7 mouse cellular contexts compared by ENCODE assay signal in genomic region chr4:46038591-46038891, GRCm38 (mm10). TPM values are rescaled to one million over a fixed set of nuclear protein-coding genes. Genes with fewer than 3 reads are reported as not detected.
DNase-seq lines count a peak whose midpoint lies in the region; ATAC-seq and TF ChIP-seq lines count a peak whose summit lies in the region.

No protein-coding gene starts in this region.

- peak overlapping the region; percentile 2; the same call in 1 of the 2 replicates for H3K9ac ChIP-seq in liver, adult 2 months (ENCODE audit: low read depth, low read length)
- peak overlapping the region; percentile 65; the same call in 1 of the 2 replicates for H3K9ac ChIP-seq in forebrain, embryonic 12.5 days
- H3K9ac ChIP-seq in liver, embryonic 11.5 days (ENCODE audit: low read depth, low read length) = peak overlapping the region; percentile 89

- intact Hi-C loops in gastrocnemius, postnatal 14 days (cut with DNase I; ENCODE audit: low total_unique reads) = loop anchor here (10.0 kb wide), 1 partner anchor 86 kb away; no protein-coding TSS in a partner anchor

- H3K9me3 ChIP-seq in forebrain, embryonic 12.5 days = no peaks in the 10 kb centered on the region
- H3K9me3 ChIP-seq in liver, embryonic 11.5 days (ENCODE audit: control insufficient read depth, low read length) = no peaks in the 10 kb centered on the region

- H3K27ac ChIP-seq in liver, adult 2 months (replicated peaks; ENCODE audit: insufficient read depth, low read depth, low read length) = no peak overlapping the region
- H3K27ac ChIP-seq in forebrain, embryonic 12.5 days = no peak overlapping the region
- 0 out of 2 replicates have a peak overlapping the region, but pooled peaks have one; percentile 97 for H3K27ac ChIP-seq in liver, embryonic 11.5 days (ENCODE audit: low read depth, low read length)
- H3K27ac ChIP-seq in small intestine, adult 2 months (ENCODE audit: insufficient read depth, low read depth, low read length) = no peak overlapping the region

- H3K4me3 ChIP-seq in liver, adult 2 months (ENCODE audit: insufficient read depth, low read depth, low read length) = peak overlapping the region; percentile 58; the same call in 1 of the 2 replicates
- H3K4me3 ChIP-seq in forebrain, embryonic 12.5 days (replicated peaks) = peak overlapping the region; percentile 53
- H3K4me3 ChIP-seq in liver, embryonic 11.5 days (ENCODE audit: low read depth, low read length) = peak overlapping the region; percentile 89
- H3K4me3 ChIP-seq in small intestine, adult 2 months (ENCODE audit: low read depth, low read length) = peak overlapping the region; percentile 60

- peak overlapping the region; percentile 91 for H3K4me2 ChIP-seq in forebrain, embryonic 12.5 days
- H3K4me2 ChIP-seq in liver, embryonic 11.5 days = peak overlapping the region; percentile 93

- peaks cover 6% of the 10 kb centered on the region for H3K27me3 ChIP-seq in liver, adult 2 months (ENCODE audit: control insufficient read depth, insufficient read depth, low read length)
- peaks cover 55% of the 10 kb centered on the region for H3K27me3 ChIP-seq in forebrain, embryonic 12.5 days
- H3K27me3 ChIP-seq in liver, embryonic 11.5 days (replicated peaks; ENCODE audit: control insufficient read depth, insufficient read depth, low read length) = peaks cover 27% of the 10 kb centered on the region
- peaks cover 15% of the 10 kb centered on the region for H3K27me3 ChIP-seq in small intestine, adult 2 months (ENCODE audit: control insufficient read depth, insufficient read depth, low read length)

- no peak for ATAC-seq in forebrain, embryonic 12.5 days (ENCODE audit: low FRiP score)
- ATAC-seq in liver, embryonic 11.5 days (replicated peaks; ENCODE audit: low FRiP score) = no peak

- no peak for TF ChIP-seq CTCF in liver, adult 2 months (IDR thresholded peaks at IDR 0.05; ENCODE audit: low read depth, low read length)
- no peak for TF ChIP-seq CTCF in small intestine, adult 2 months (IDR thresholded peaks at IDR 0.05; ENCODE audit: extremely low read depth, insufficient read length, insufficient replicate concordance, low read depth, low read length)

- peaks cover 4% of the 10 kb centered on the region; the same call in 1 of the 2 replicates for H3K36me3 ChIP-seq in liver, adult 2 months (ENCODE audit: control insufficient read depth, insufficient read depth, low read length)
- no peaks in the 10 kb centered on the region for H3K36me3 ChIP-seq in forebrain, embryonic 12.5 days (replicated peaks)
- no peaks in the 10 kb centered on the region for H3K36me3 ChIP-seq in liver, embryonic 11.5 days (ENCODE audit: control insufficient read depth, insufficient read depth, low read length)
- H3K36me3 ChIP-seq in small intestine, adult 2 months (ENCODE audit: control insufficient read depth, insufficient read depth, low read length) = peaks cover 3% of the 10 kb centered on the region; the same call in 1 of the 2 replicates

- no peak for DNase-seq in liver, adult 2 months (ENCODE audit: extremely low read depth, low read depth, low spot score)
- DNase-seq in liver = no peak
- no peak for DNase-seq in liver, embryonic 11.5 days (ENCODE audit: low spot score)
- no peak for DNase-seq in right cerebral cortex, postnatal 14 days
- DNase-seq in gastrocnemius, postnatal 14 days = no peak

- WGBS in liver, adult 2 months = 7% methylated on average over 12 of the region's 12 CpGs
- 11% methylated on average over 12 of the region's 12 CpGs for WGBS in forebrain, embryonic 12.5 days
- WGBS in liver, embryonic 11.5 days = 15% methylated on average over 12 of the region's 12 CpGs
- 3% methylated on average over 12 of the region's 12 CpGs for WGBS in small intestine, adult 2 months

- H3K79me2 ChIP-seq in liver, adult 2 months (ENCODE audit: control insufficient read depth, insufficient read depth, low read length) = no peaks in the 10 kb centered on the region

- peaks cover 3% of the 10 kb centered on the region; the same call in 1 of the 2 replicates for H3K4me1 ChIP-seq in liver, adult 2 months (ENCODE audit: control insufficient read depth, insufficient read depth, low read length)
- H3K4me1 ChIP-seq in forebrain, embryonic 12.5 days = peaks cover 33% of the 10 kb centered on the region
- peaks cover 27% of the 10 kb centered on the region for H3K4me1 ChIP-seq in liver, embryonic 11.5 days (replicated peaks; ENCODE audit: control insufficient read depth, insufficient read depth, low read length)
- peaks cover 4% of the 10 kb centered on the region; the same call in 1 of the 2 replicates for H3K4me1 ChIP-seq in small intestine, adult 2 months (ENCODE audit: control insufficient read depth, insufficient read depth, insufficient read length, low read length)

- TF ChIP-seq POLR2A in liver, adult 2 months (IDR thresholded peaks at IDR 0.05; ENCODE audit: extremely low read depth, insufficient read depth, low read length) = no peak
- no peak for TF ChIP-seq POLR2A in small intestine, adult 2 months (IDR thresholded peaks at IDR 0.05; ENCODE audit: low read depth, low read length)

RNA-seq across cellular contexts. Expression of gene Tmod1, which starts 0.2 kb away (rescaled TPM):
- total RNA-seq in liver, adult 2 months (2014; rRNA removed) = 0.09 TPM in 1 of 2 replicates, not detected in the other
- 0.07 TPM in 1 of 2 replicates, not detected in the other for polyA plus RNA-seq in liver, adult 2 months (2012; rRNA removed)
- 0.67 and 1.1 TPM in 2 replicates for polyA plus RNA-seq in forebrain, embryonic 12.5 days (2016; fragmentation: Nextera tagmentation; extraction: Ambion mirVana)
- polyA plus RNA-seq in liver, embryonic 11.5 days (2014; fragmentation: Nextera tagmentation; extraction: Ambion mirVana) = 27.1 and 28.6 TPM in 2 replicates
- 0.67 and 1.2 TPM in 2 replicates for polyA plus RNA-seq in small intestine, adult 2 months (2012; rRNA removed)
- total RNA-seq in gastrocnemius, postnatal 14 days (2021) = 100 to 1,000 TPM; 228 TPM

Comparison
In these comparisons a context has a peak if more than half of its experiments do, and no peak if none do; other contexts are left out.
1. RNA of gene Tmod1, which starts 0.2 kb away (polyA plus RNA-seq): 27.1 to 28.6 TPM in liver, embryonic 11.5 days; 0.67 to 1.1 TPM in forebrain, embryonic 12.5 days, 0.67 to 1.2 TPM in small intestine, adult 2 months and 0.07 TPM in liver, adult 2 months; every median in the first group is over 10 times any median in the second.
2. H3K9ac ChIP-seq: peak in every context shown above with its lines; median percentile 89 in liver, embryonic 11.5 days; 65 in forebrain, embryonic 12.5 days; 2 in liver, adult 2 months.
3. Peak in every context shown above with its lines, with median percentiles within 50 percentile points of each other: H3K4me3 ChIP-seq.